Mouse (Mus musculus) forebrain, embryonic 10.5 days (tissue): ENCODE measurements around the gene Hormad2. TPM values are rescaled to one million over a fixed set of nuclear protein-coding genes. Genes with fewer than 3 reads are reported as not detected.

ENCODE experiments used
- DNase-seq: peaks from one replicate; pipeline ENCODE4 v3.0.0-alpha.2; 2017; ENCODE audit warnings: low spot score; ENCODE audit errors: extremely low spot score
- H3K27ac ChIP-seq: fragments of 300-500 bp; sonication (generic); 2 replicates; pipeline ENCODE4 v1.5.1; 2016; ENCODE audit warnings: mild to moderate bottlenecking
- H3K27me3 ChIP-seq: fragments of 300-500 bp; sonication (generic); 2 replicates; pipeline ENCODE4 v1.6.1; 2016; ENCODE audit warnings: mild to moderate bottlenecking; ENCODE audit not compliant: poor library complexity, severe bottlenecking
- H3K36me3 ChIP-seq: fragments of 300-500 bp; sonication (generic); replicated peaks from 2 replicates; pipeline ENCODE4 v1.6.1; 2016; ENCODE audit warnings: mild to moderate bottlenecking, moderate library complexity
- H3K4me1 ChIP-seq: fragments of 300-500 bp; sonication (generic); 2 replicates; pipeline ENCODE4 v1.6.1; 2016
- H3K4me3 ChIP-seq: fragments of 300-500 bp; sonication (generic); 2 replicates; pipeline ENCODE4 v1.5.1; 2016; ENCODE audit warnings: mild to moderate bottlenecking, moderate library complexity
- H3K9me3 ChIP-seq: fragments of 300-500 bp; sonication (generic); 2 replicates; pipeline ENCODE4 v1.6.1; 2016; ENCODE audit warnings: mild to moderate bottlenecking, moderate library complexity
- WGBS: fragments of 180-500 bp; shearing (Covaris S2); methylation state at CpG from one replicate; pipeline ENCODE4 v1.1.7; 2016; 5-methylcytosine and 5-hydroxymethylcytosine counted together
- polyA plus RNA-seq: library from polyadenylated mRNA; unstranded; fragments of >200 nt; fragmentation: Nextera tagmentation; extraction: Ambion mirVana; gene quantifications from 2 replicates; pipeline ENCODE4 v1.2.1, GENCODE M21; 2016

The Hormad2 gene
- polyA plus RNA-seq, 1 experiment from 2014 or later: 0.33 TPM

- Histone ChIP-seq H3K36me3 (no peaks in the 10 kb centered on the region), H3K27me3 (peaks cover 18% of the 10 kb centered on the region), H3K4me3 (no peak overlapping the region), H3K27ac (no peak overlapping the region), H3K4me1 (peaks cover 10% of the 10 kb centered on the region), H3K9me3 (no peaks in the 10 kb centered on the region)
- DNase-seq: no peak
- WGBS: 65% methylated on average over 11 of the region's 11 CpGs
These were observed 117.4 kb downstream of the Hormad2 start for GRCm38 (mm10) chr11:4323481-4323880.

- no peak for DNase-seq
- Histone ChIP-seq H3K4me1 (peaks cover 10% of the 10 kb centered on the region), H3K27me3 (peaks cover 23% of the 10 kb centered on the region), H3K4me3 (no peak overlapping the region), H3K27ac (no peak overlapping the region), H3K9me3 (no peaks in the 10 kb centered on the region), H3K36me3 (no peaks in the 10 kb centered on the region)
- WGBS: 51% methylated on average over 6 of the region's 6 CpGs
These were observed 118.0 kb downstream of the Hormad2 start for GRCm38 (mm10) chr11:4322943-4323342.

- Histone ChIP-seq H3K9me3 (no peaks in the 10 kb centered on the region), H3K4me1 (peaks cover 10% of the 10 kb centered on the region), H3K4me3 (no peak overlapping the region), H3K36me3 (no peaks in the 10 kb centered on the region), H3K27me3 (peaks cover 27% of the 10 kb centered on the region), H3K27ac (0 out of 2 replicates have a peak overlapping the region, but pooled peaks have one; percentile 11)
- 66% methylated on average over 4 of the region's 4 CpGs for WGBS
- no peak for DNase-seq
These were observed 120.0 kb downstream of the Hormad2 start for GRCm38 (mm10) chr11:4320876-4321275.

- Histone ChIP-seq H3K4me3 (no peak overlapping the region), H3K36me3 (no peaks in the 10 kb centered on the region), H3K9me3 (no peaks in the 10 kb centered on the region), H3K27ac (no peak overlapping the region), H3K4me1 (peaks cover 8% of the 10 kb centered on the region), H3K27me3 (peaks cover 35% of the 10 kb centered on the region)
- WGBS: 92% methylated on average over 14 of the region's 14 CpGs
- DNase-seq: no peak
These were observed 121.5 kb downstream of the Hormad2 start for GRCm38 (mm10) chr11:4319212-4319955.

GRCm38 (mm10) chr11:4318011-4318410 is 122.9 kb downstream of the Hormad2 start:
- Histone ChIP-seq H3K36me3 (no peaks in the 10 kb centered on the region), H3K9me3 (no peaks in the 10 kb centered on the region), H3K4me1 (peaks cover 8% of the 10 kb centered on the region), H3K27ac (no peak overlapping the region), H3K27me3 (peaks cover 36% of the 10 kb centered on the region), H3K4me3 (no peak overlapping the region)
- WGBS: 85% methylated on average over 3 of the region's 3 CpGs
- DNase-seq: no peak

GRCm38 (mm10) chr11:4317287-4317686 is 123.6 kb downstream of the Hormad2 start:
- Histone ChIP-seq H3K4me3 (no peak overlapping the region), H3K27ac (no peak overlapping the region), H3K36me3 (no peaks in the 10 kb centered on the region), H3K9me3 (no peaks in the 10 kb centered on the region), H3K27me3 (peaks cover 32% of the 10 kb centered on the region), H3K4me1 (peaks cover 8% of the 10 kb centered on the region)
- no peak for DNase-seq
- 76% methylated on average over 5 of the region's 5 CpGs for WGBS

- H3K9me3 ChIP-seq: no peaks in the 10 kb centered on the region
- H3K4me3 ChIP-seq: no peak overlapping the region
- DNase-seq: no peak
- no peak overlapping the region for H3K27ac ChIP-seq
- H3K4me1 ChIP-seq: peaks cover 18% of the 10 kb centered on the region
- WGBS: 90% methylated on average over 4 of the region's 4 CpGs
- no peaks in the 10 kb centered on the region for H3K36me3 ChIP-seq
- H3K27me3 ChIP-seq: peaks cover 54% of the 10 kb centered on the region
These were observed 128.7 kb downstream of the Hormad2 start for GRCm38 (mm10) chr11:4312180-4312579.

- Histone ChIP-seq H3K36me3 (no peaks in the 10 kb centered on the region), H3K4me3 (no peak overlapping the region), H3K9me3 (no peaks in the 10 kb centered on the region), H3K27me3 (peaks cover 68% of the 10 kb centered on the region), H3K4me1 (peaks cover 21% of the 10 kb centered on the region), H3K27ac (no peak overlapping the region)
- 89% methylated on average over 4 of the region's 4 CpGs for WGBS
- DNase-seq: no peak
These were observed 130.6 kb downstream of the Hormad2 start for GRCm38 (mm10) chr11:4310324-4310723.

GRCm38 (mm10) chr11:4309613-4310012 is 131.3 kb downstream of the Hormad2 start:
- peaks cover 66% of the 10 kb centered on the region for H3K27me3 ChIP-seq
- no peaks in the 10 kb centered on the region for H3K9me3 ChIP-seq
- H3K4me3 ChIP-seq: no peak overlapping the region
- no peaks in the 10 kb centered on the region for H3K36me3 ChIP-seq
- H3K27ac ChIP-seq: no peak overlapping the region
- WGBS: 89% methylated on average over 4 of the region's 4 CpGs
- peaks cover 21% of the 10 kb centered on the region for H3K4me1 ChIP-seq
- no peak for DNase-seq

GRCm38 (mm10) chr11:4308514-4309450 is 132.1 kb downstream of the Hormad2 start:
- peak overlapping the region; percentile 82 for H3K27ac ChIP-seq
- H3K36me3 ChIP-seq: no peaks in the 10 kb centered on the region
- H3K4me3 ChIP-seq: peak overlapping the region; percentile 28
- peak; percentile 55 for DNase-seq
- peaks cover 66% of the 10 kb centered on the region for H3K27me3 ChIP-seq
- WGBS: 38% methylated on average over 25 of the region's 25 CpGs
- peaks cover 24% of the 10 kb centered on the region for H3K4me1 ChIP-seq
- no peaks in the 10 kb centered on the region for H3K9me3 ChIP-seq

GRCm38 (mm10) chr11:4308060-4308513 is 132.8 kb downstream of the Hormad2 start:
- H3K27me3 ChIP-seq: peaks cover 70% of the 10 kb centered on the region
- H3K4me3 ChIP-seq: peak overlapping the region; percentile 28
- H3K4me1 ChIP-seq: peaks cover 29% of the 10 kb centered on the region
- WGBS: 16% methylated on average over 6 of the region's 6 CpGs
- no peak for DNase-seq
- no peaks in the 10 kb centered on the region for H3K36me3 ChIP-seq
- H3K9me3 ChIP-seq: no peaks in the 10 kb centered on the region
- peak overlapping the region; percentile 82 for H3K27ac ChIP-seq

- DNase-seq: no peak
- peaks cover 74% of the 10 kb centered on the region for H3K27me3 ChIP-seq
- H3K4me1 ChIP-seq: peaks cover 40% of the 10 kb centered on the region
- no peak overlapping the region for H3K27ac ChIP-seq
- no peaks in the 10 kb centered on the region for H3K9me3 ChIP-seq
- H3K4me3 ChIP-seq: no peak overlapping the region
- no peaks in the 10 kb centered on the region for H3K36me3 ChIP-seq
- 63% methylated on average over 2 of the region's 2 CpGs for WGBS
These were observed 134.8 kb downstream of the Hormad2 start for GRCm38 (mm10) chr11:4306086-4306485.

GRCm38 (mm10) chr11:4305090-4305489 is 135.8 kb downstream of the Hormad2 start:
- 90% methylated on average over 4 of the region's 4 CpGs for WGBS
- DNase-seq: no peak
- H3K4me3 ChIP-seq: no peak overlapping the region
- no peak overlapping the region for H3K27ac ChIP-seq
- no peaks in the 10 kb centered on the region for H3K36me3 ChIP-seq
- no peaks in the 10 kb centered on the region for H3K9me3 ChIP-seq
- peaks cover 66% of the 10 kb centered on the region for H3K27me3 ChIP-seq
- H3K4me1 ChIP-seq: peaks cover 41% of the 10 kb centered on the region
